Mouse (Mus musculus) ZHBTc4 (cell line): ENCODE measurements around the gene Bcor.

Source experiments
- DNase-seq: peaks from one replicate; pipeline ENCODE4 v3.0.0-alpha.2; 2011; ENCODE audit warnings: low read depth, low spot score

Gene Bcor

DNA sequence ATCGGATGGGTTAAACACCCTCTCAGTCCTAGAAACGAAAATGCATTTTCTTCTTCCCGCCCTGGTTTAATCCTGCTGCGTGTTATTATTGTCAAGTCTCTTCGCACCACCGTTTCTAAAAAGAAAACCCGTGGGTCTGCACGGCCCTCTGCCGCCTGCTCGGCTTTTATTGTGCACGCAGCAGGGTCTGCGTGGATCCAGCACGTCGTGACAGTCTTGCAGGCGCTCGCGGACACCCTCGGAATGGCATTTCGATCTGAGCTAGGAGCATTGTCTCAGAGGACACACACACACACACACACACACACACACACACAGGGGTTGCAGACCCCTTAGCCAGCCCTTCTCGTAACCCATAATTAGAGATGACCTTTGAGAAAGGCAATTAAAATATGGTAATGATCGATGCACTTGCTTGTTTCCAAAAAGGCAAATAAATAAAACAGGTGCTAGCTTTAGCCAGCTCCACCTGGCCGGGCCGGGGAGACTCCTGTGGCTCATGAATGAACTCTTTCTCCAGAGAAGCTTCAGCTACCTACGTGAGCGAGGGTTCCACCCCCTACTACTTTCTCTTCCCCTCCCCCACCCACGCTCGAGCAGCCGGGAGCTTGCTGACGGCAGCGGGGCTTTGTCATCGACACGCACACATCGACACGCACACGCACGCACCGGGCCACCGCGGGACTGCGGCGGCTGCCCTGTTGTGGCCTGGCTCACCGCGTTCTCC is 8.7 kb downstream of the Bcor start:
- DNase-seq = peak; percentile 67

DNA sequence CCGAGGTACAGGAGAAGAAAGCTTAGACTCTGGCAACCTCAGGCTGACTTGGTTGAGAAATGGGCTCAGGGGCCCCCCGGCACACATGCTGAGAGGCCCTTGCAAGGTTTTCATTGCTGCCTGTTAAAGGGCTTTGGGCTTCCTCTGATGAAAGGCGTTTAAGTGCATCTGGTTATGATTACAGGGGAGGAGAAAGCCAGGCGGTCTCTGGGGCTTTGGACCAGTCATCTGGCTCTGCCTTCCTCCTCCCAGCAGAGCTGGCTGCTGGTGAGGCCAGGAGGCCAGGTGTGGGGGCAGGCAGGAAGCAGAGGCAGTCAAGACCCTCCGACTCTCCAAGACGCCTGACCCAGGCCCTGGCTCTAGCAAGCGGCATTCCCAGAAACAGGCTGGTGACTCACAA is 9.7 kb downstream of the Bcor start:
- no peak for DNase-seq

DNA sequence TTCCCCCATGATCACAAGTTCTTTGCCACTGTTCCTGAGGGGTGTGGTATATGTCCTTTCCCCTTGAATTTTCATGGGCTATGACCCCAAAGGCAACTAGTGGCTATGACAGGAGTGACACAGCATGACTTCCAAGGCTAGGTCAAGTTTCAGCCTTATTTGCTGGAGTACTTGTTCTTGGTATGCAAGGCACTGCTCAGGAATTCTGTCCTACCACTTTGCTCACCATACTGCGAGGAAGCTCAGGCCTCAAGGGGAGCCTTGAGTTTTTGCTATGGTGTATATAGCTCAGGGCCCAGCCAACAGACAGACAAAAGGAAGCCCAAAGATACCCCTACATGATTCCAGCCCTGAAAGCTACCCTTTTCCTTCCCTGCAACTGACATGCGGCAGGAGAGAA is 13.9 kb downstream of the Bcor start:
- DNase-seq = peak; percentile 36

DNA sequence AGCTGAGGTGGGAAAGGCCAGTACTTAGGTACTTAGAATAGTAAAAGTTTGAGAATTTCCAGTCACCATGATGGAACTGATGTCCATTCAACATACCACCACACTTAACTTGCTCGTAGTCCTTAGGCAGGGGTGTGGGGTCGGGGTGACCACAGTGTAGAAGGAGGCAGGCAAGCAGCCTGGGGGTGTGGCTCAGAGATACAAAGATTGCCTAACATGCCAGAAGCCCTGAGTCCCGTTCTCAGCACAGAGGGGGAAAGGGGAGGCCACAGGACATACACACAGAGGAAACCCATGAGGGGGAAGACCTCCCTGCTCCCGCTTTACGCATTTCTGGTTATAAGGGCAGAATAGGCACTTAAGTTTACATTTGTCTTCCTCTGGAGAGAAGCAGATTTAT is 17.3 kb downstream of the Bcor start:
- DNase-seq = no peak

DNA sequence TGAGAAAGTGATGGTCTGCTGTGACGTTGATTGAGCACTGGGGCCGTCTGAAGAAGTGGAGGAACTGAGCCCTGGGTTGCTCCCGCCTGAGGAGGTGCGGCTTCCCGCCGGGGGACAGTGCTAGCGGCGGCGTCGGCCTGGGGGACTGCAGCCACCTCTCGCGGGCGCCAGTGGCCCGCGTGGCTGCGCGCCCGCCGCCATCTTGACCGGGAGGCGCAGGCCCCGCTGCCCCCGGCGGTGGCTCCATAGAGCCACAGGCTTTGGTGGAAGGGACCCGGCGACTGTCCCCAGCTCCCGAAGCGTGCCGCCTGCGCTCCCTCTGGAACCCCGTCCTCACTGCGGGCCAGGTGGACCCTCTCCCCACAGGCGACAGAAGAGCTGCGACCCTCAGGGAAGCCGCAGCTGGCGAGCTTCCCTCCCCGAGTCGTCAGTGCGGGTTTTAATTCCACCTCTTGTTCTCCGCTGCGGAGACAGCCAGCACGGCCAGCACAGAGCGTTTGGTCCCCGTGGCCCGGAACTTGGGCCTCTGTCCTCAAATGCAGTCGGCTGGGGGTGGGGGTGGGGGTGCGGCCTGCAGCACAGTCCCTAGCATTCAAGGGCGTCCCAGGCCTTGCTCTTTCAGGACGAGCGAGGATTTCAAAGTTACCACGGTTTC is 19.9 kb downstream of the Bcor start:
- peak; percentile 48 for DNase-seq

DNA sequence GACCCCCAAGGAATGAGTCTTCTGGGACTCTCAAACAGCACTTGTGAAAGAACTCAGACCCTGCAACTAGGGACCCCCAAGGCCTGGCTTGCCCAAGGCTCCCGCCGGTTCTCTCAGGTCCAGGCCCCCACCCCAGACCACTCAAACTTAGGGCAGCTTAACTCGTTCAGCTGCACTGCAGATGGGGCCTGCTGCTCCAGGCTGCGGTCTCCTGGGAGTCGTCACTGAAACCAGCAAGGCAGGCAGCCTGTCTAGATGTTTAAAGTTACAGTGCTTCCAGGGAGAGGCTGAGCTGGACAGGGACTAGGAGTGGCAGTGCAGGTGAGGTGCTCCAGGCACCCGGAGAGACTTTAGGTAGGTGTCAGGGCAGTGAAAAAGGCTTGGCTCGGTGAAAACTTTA is 21.9 kb downstream of the Bcor start:
- no peak for DNase-seq

DNA sequence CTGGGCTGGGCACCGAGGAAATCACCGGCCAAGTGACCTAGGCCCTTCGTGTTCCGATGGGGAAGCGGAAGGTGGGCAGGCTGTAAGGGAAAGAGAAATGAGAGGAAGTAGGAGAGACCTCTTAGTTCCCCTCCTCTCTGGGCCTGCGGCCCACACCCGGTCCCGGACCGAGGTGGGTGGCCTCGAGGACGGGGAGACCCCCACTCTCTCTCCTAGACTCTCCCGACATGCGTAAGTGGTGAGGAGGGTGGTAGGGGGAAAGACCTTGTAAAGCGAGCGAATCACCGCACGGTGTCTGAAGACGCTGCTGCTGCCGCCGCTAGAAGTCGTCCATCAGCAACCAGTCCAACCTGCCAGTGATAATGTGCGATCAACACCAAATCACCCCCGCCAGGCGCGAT is 23.0 kb downstream of the Bcor start:
- DNase-seq = no peak

DNA sequence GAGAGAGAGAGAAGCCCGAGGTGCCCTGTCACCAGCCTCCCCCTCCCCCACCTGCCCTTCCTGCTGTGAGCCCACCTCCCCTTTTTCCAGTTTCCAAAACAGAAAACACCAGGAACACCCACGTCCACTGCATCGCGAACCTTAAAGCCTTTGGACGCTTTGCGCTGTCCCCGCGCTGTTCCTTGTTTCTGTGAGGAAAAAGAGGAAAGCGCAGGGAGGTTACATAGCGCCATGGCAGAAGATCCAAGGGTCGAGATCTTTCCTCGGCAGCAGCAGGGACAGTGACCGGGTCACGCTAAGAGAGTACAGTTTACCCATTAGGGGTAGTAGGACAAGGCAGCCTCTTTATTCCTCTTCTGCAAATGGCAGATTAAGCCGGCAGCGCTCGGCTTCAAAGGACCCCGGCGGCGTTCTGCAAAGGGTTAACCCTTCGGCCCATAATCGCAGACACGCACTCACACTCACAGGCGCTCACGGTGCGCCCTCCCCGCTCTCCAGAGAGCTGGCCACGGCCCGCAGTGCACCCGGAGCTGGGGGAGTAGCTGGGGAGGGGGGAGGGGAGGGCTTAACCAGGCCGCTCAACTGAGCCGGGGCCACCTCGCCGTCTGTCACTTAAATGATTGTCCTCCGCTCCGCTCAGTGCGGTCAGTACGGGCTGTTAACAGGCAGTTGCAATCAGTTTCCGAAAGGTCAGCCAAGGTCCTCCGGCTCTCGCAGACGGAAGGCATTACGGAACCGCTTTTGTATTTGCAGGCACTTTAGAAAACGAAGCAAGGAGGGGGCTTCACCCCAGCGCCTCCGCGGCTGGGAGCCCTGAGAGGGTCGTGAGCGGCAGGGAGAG is 23.7 kb downstream of the Bcor start:
- no peak for DNase-seq

DNA sequence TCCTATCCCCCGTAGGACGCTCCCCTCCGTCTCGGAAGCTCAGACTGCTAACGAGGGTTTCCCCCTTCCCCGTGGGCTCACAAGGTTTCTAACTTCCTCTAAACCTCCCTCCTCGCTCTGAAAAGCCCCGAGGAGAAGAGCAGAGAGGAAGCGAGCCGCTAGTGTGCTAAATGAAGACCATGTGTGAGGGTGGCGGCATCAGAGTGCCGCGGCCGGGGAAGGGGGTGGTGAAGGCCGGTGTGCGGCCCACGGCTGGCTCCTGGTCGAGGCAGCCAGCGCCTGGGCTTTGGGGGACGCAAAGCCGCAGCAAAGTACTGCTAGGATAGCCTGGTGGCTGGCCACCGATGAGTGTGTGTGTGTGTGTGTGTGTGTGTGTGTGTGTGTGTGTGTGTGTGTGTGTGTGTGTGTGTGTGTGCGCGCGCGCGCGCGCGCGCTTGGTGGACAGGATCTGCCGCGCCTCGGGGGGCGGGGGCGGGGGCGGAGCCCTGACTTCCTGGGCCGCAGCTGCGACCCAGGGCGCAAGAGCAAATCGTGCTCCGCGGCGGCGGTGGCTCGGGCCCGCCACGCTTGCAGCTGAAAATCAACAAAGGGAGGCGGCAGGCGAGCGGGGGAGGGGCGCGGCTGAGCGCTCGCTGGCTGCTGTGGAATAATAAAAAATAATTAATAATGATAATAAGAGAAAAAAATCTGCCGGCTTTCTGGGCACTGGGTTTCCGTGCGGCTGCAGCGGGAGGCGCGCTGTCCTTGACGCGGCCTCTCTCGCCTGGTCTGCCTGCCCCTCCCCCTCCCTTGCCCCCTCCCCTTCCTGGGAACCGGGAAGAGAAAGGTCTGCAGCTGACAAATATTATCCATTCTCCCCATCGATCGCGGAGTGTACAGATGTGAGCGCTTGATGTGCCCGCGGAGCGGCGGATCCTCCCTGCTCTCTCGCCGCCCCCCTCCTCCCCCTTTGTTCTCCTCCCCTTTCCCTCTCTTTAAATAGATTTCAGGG is 24.7 kb downstream of the Bcor start:
- DNase-seq = peak; percentile 82

DNA sequence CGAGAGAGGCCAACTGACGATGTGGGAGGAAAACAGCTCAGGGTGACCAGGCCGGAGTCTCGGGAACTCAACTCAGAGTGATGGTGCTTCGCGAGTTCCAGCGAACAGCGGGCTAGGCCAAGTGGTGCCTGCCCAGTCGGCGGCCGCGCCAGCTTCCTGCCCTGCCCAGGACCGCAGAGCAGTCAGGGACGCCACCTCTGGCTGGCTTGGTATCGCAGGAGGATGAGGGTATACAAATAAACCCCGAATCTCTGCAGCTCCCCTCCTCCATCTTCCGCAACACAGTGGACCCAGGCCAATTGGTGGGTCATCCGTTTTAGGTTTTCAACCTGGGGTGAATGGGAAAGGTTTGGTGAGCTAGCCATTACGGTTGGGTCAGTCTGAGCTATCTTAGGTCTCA is 25.6 kb downstream of the Bcor start:
- peak; percentile 55 for DNase-seq

DNA sequence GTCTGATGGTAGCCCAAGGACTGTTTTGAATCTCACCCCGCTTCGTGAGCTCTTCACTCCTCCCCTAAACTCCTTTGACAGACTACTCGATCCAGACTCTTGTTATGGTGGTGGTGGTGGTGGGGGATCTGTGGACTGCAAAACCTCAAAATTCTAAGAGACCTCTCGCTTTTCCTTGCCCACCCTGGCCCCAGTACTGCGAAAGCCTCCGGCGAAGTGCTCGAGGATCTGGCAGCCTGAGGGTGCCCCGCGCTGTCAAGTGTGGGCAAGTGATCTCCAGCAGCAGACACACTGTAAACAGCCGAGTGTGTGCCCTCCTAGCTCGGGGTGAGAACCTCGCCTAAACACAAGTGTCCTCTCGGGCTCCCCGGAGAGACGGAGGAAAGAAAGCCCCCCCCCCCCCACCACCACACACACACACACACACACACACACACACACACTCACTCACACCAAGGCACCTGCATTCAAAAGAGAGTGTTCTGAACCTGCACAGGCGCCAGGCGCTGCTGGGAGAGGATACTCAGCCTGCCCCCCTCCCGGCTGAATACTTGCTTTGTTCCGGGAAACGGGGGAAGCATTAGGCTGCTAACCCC is 26.2 kb downstream of the Bcor start:
- no peak for DNase-seq

DNA sequence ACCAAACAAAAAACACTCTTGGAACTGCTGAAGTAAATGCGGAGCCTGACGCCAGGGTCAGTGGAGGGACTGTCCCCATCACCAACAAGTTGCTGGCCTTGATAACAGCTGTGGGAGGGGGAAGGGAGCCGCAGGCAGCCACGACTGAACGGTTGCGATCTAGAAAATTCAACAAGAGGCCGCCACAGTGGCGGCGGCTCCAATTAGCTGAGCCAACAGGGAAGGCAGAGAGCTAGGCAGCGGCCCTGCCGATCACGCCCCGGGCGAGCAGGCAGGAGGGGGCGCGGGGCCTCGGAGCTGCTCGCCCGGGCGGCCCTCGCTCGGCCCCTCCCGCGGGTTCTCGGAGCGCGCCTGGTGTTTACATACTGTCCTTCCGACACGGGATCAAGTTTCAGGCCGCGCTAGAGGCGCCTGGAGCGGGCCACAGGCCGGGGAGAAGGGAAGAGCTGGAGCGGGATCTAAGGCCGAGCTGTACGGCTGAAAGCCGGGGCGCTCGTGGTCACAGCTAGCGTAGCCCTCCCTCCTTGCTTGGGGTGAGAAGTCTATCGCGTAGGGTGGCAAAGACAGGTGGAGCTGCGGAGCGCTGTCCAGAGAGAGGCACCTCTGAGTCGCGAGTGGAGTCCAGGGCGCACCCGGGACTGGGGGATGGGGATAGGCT is 26.8 kb downstream of the Bcor start:
- peak; percentile 62 for DNase-seq

DNA sequence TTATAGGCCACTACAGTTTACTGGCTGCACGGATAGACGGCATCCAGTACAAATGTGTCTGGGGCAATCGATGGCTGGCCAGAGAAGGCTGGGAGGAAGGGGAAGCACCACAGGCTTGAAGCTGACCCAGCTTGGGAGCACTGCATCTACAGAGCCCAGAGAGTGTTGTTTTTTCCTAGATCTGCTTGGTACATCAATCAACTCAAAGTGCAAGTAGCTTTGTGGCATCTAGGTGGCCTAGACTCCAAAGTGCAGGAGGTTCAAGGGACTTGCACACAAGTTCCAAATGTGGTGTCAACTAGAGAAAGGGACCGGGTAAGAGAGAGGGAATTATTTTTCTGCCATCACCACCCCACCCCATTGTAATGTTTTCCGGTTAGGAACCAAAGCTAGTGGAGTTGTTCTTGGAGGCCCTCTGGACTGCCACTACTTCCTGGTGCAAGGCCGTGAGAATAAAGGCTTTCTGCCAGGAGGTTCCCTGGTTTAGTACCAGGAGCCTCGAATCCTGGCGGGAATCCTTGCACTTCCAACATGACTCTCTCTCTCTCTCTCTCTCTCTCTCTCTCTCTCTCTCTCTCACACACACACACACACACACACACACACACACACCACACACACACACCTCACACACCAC is 27.5 kb downstream of the Bcor start:
- DNase-seq = no peak

DNA sequence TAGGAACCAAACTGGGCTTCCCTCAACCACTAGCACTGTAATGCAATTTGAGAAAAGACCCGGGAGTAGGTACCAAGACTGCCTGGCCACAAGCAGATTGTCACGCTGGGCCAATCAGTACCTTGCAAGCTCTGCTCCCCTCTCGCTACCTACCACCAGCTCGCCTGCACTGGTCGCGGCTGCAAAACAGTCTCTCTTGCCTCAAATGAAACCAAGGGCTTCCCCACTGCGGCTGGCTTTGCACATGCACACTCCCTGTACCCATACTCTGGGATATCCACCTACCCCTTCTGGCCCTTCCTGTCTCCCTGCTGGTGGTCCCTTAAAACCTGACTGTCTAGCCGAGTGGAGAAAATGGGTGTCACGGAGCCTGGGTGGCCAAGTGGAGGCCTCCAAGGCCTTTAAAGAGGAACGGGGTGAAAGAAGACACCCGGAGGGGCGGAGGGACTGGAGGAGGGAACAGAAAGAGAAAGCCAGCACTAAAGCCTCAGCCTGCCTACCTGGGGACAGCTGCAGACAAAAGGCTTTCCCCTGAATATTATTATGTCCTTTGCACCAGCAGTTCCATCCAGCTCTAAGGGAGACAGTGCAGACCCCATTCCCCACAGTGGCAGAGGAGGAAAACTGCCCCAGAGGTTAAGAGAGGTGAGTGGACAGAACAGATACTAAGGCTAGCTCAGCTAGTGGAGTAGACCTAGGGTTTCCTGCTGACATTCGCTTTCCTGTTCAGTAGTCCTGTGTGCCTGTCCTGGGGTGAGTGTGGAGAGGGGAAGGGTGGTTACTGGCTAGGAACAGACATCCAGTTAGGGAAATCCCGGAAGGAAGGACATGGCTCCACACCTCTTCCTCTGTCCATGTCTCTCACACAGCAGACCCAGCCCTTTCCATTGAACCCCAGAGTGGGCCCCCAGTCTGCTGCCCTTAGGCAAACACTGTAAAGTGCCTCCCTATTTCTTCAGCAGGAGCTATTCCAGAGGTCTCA is 30.0 kb downstream of the Bcor start:
- DNase-seq = no peak

DNA sequence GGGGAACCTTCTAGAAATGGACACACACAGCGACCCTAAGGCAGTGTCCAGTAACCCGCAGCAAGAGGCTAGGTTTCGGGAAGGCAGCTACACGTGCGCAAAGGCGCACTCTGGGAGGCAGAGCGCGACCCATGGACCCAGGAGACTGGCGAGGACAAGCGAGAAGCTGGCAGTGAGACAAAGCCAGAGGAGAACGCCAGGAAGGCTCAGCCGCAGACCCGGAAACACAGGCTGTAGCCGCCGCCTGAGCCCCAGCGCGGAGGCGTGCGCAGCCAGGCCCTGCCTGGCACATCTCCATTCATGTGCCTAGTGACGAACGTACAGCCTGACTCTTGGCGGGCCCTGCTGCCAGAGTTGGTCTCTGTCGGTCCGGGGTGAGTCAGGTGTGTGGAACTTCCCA is 30.9 kb downstream of the Bcor start:
- DNase-seq = no peak

DNA sequence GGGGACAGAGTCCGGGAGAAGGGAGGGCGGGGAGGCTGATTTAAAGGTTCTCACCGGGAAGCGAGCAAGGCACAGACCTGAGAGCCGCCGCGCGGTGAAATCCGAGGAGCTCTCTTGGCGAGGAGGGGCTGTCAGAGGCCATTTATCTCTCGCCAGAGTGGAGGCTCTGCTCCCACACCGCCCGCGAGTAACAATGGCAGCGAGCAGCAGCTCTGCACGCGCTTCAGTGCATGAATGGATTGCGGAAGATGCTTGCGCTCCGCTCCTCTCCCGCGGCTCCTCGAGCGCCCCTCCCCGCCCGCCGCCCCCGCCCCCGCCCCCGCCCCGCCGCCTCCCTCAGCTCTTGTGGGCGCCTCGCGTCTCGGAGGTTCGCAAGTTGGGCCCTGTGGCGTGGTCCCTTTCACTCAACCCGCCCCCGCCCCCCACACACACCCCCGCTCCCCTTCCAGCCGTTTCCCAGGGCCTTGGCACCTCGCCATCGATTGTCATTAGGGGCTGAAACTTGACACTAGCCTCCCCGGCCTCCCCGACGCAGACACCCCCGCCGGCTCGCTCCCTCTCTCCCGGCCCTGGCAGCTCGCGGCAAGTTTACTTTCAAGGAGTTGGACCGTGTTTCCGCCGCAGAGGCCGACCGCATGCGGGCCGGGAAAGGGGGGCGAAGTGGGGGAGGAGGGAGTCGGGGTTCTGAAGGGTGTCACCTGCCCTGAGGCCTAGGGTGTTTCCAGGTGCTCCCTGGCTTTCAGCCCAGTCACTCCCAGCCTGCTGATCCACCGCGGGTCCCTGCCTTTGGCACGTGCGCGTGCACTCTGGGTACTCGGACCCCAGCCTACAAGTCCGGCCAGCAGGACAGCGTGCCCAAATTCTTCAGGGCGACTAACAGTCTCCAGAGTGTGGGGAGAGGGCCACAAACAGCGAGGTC is 31.7 kb downstream of the Bcor start:
- peak; percentile 58 for DNase-seq

DNA sequence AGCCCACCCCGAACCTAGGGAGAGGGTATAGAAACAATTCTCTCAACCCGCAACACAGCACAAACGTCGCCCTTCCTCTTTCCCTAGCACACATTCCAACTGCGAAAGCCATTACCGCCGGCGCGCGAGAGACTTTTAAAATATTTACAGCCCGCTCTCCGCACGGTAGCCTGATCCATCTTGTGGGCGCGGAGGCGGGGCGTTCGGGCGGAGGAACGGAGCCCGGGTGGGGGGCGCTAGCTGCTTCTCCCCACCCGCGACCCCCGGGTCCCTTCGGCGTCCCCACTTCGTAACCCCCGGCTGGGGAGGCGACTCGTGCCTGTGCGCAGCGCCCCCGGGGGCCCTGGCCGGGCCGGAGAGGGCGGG is 32.4 kb downstream of the Bcor start:
- no peak for DNase-seq
